Comparison of ENCODE assay signal across 9 mouse cellular contexts in the genomic region with DNA sequence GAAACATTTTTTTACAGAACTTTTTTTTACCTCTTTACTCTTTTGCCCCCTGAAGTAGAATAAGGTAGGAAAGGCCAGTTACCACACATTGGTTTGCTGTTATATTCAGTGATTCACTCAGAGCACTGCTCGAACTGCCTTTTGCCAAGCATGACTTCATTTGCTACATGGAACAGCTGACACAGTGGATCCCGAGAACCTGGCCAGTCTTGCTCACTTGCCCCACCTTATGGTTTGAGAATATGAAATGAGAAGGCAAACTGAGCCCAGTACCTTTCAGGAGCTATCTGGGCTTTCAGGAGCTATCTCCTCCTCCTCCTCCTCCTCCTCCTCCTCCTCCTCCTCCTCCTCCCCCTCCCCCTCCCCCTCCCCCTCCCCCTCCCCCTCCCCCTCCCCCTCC. TPM values are rescaled to one million over a fixed set of nuclear protein-coding genes. Genes with fewer than 3 reads are reported as not detected.
DNase-seq lines count a peak whose midpoint lies in the region; ATAC-seq and TF ChIP-seq lines count a peak whose summit lies in the region.
"Had no signal": no experiment of that assay in that cellular context is flagged by ENCODE, and none has a peak within 500 bp of the region (broad histone marks: within the 10 kb centered on the region; RNA-seq: fewer than 3 reads in every experiment).

No protein-coding gene starts in this region.

- TF ChIP-seq EP300 in heart, adult 2 months (IDR thresholded peaks at IDR 0.05; ENCODE audit: insufficient read depth, low read depth, low read length) = 0 out of 2 replicates have a peak, but pooled peaks have one; percentile 12

- no peak overlapping the region for H3K4me2 ChIP-seq in heart, embryonic 11.5 days
- no peak overlapping the region for H3K4me2 ChIP-seq in heart, embryonic 16.5 days (ENCODE audit: low read depth, low read length)
- H3K4me2 ChIP-seq: heart, embryonic 15.5 days had no signal

- H3K9ac ChIP-seq in heart, adult 2 months (ENCODE audit: low read depth, low read length) = no peak overlapping the region
- no peak overlapping the region for H3K9ac ChIP-seq in heart, embryonic 11.5 days (ENCODE audit: low read depth, low read length)
- H3K9ac ChIP-seq in heart, embryonic 16.5 days (ENCODE audit: low read length) = no peak overlapping the region
- H3K9ac ChIP-seq: heart, embryonic 15.5 days had no signal

- intact Hi-C loops in heart, adult 2 months (cut with DNase I) = loop anchor here (10.0 kb wide), 1 partner anchor 299 kb away; no protein-coding TSS in a partner anchor

- H3K4me3 ChIP-seq in heart, adult 2 months = no peak overlapping the region
- H3K4me3 ChIP-seq in heart, embryonic 11.5 days (ENCODE audit: low read depth, low read length) = no peak overlapping the region
- H3K4me3 ChIP-seq in heart, embryonic 16.5 days (ENCODE audit: low read length) = no peak overlapping the region
- H3K4me3 ChIP-seq in thymus, adult 2 months (ENCODE audit: control insufficient read depth, insufficient read depth, low read length) = no peak overlapping the region
- H3K4me3 ChIP-seq: heart, embryonic 15.5 days had no signal

- TF ChIP-seq CTCF in heart, adult 2 months (IDR thresholded peaks at IDR 0.05) = peak; percentile 56
- TF ChIP-seq CTCF in thymus, adult 2 months (IDR thresholded peaks at IDR 0.05; ENCODE audit: borderline replicate concordance, control insufficient read depth, extremely low read depth, insufficient read depth, low read length, poor library complexity) = no peak

- no peaks in the 10 kb centered on the region for H3K9me3 ChIP-seq in heart, embryonic 11.5 days (replicated peaks; ENCODE audit: control insufficient read depth, low read length)
- no peaks in the 10 kb centered on the region for H3K9me3 ChIP-seq in heart, embryonic 16.5 days (replicated peaks; ENCODE audit: control insufficient read depth, low read length)
- H3K9me3 ChIP-seq: heart, embryonic 15.5 days had no signal

- H3K27me3 ChIP-seq in heart, adult 2 months (ENCODE audit: control insufficient read depth, insufficient read depth, low read length) = no peaks in the 10 kb centered on the region
- H3K27me3 ChIP-seq in heart, embryonic 11.5 days (ENCODE audit: control insufficient read depth, insufficient read depth, low read length) = no peaks in the 10 kb centered on the region
- no peaks in the 10 kb centered on the region for H3K27me3 ChIP-seq in heart, embryonic 16.5 days (ENCODE audit: control insufficient read depth, insufficient read depth, low read length)
- no peaks in the 10 kb centered on the region for H3K27me3 ChIP-seq in thymus, adult 2 months (ENCODE audit: control insufficient read depth, insufficient read depth, low read length)
- H3K27me3 ChIP-seq: heart, embryonic 15.5 days had no signal

- no peak for TF ChIP-seq POLR2A in heart, adult 2 months (IDR thresholded peaks at IDR 0.05; ENCODE audit: insufficient read depth, low read depth, low read length)
- no peak for TF ChIP-seq POLR2A in thymus, adult 2 months (IDR thresholded peaks at IDR 0.05; ENCODE audit: control insufficient read depth, extremely low read depth, insufficient read depth, low read length, poor library complexity)

- H3K79me2 ChIP-seq in heart, adult 2 months (replicated peaks; ENCODE audit: control insufficient read depth, insufficient read depth, low read length) = no peaks in the 10 kb centered on the region; the same call in 1 of the 2 replicates

- DNase-seq in heart, adult 2 months = peak in 1 of 2 experiments; percentile 39
- peak; percentile 65 for DNase-seq in 416B (ENCODE audit: low read depth)
- DNase-seq in adrenal gland, postnatal 10 days = peak; percentile 37
- peak; percentile 73 for DNase-seq in skeletal muscle tissue, adult 2 months (ENCODE audit: low read depth, low spot score)
- no peak for DNase-seq in thymus, adult 2 months
- no peak for DNase-seq in thymus, postnatal 4 days

- no peak for ATAC-seq in heart, embryonic 11.5 days (replicated peaks; ENCODE audit: insufficient number of reproducible peaks, low FRiP score, low TSS enrichment)
- ATAC-seq in heart, embryonic 16.5 days (replicated peaks; ENCODE audit: extremely low read depth, insufficient read depth, low FRiP score) = 0 out of 2 replicates have a peak, but pooled peaks have one; percentile 45

- no peak overlapping the region for H3K27ac ChIP-seq in heart, adult 2 months
- H3K27ac ChIP-seq in heart, embryonic 11.5 days (ENCODE audit: low read depth, low read length) = no peak overlapping the region
- H3K27ac ChIP-seq in heart, embryonic 16.5 days (ENCODE audit: low read length) = no peak overlapping the region
- H3K27ac ChIP-seq in thymus, adult 2 months (ENCODE audit: control insufficient read depth, insufficient read depth, low read length) = no peak overlapping the region
- H3K27ac ChIP-seq: heart, embryonic 15.5 days had no signal

- H3K4me1 ChIP-seq in heart, adult 2 months (ENCODE audit: control insufficient read depth, insufficient read depth, low read length) = no peaks in the 10 kb centered on the region; the same call in 1 of the 2 replicates
- no peaks in the 10 kb centered on the region for H3K4me1 ChIP-seq in heart, embryonic 11.5 days (ENCODE audit: control insufficient read depth, insufficient read depth, low read length)
- H3K4me1 ChIP-seq in heart, embryonic 16.5 days (ENCODE audit: control insufficient read depth, insufficient read depth, low read length) = no peaks in the 10 kb centered on the region
- H3K4me1 ChIP-seq in thymus, adult 2 months (replicated peaks; ENCODE audit: control insufficient read depth, insufficient read depth, low read length) = no peaks in the 10 kb centered on the region
- H3K4me1 ChIP-seq: heart, embryonic 15.5 days had no signal

- H3K36me3 ChIP-seq in heart, adult 2 months (ENCODE audit: control insufficient read depth, insufficient read depth, low read length) = no peaks in the 10 kb centered on the region
- no peaks in the 10 kb centered on the region for H3K36me3 ChIP-seq in heart, embryonic 11.5 days (ENCODE audit: control insufficient read depth, insufficient read depth, low read length)
- H3K36me3 ChIP-seq in heart, embryonic 16.5 days (ENCODE audit: control insufficient read depth, insufficient read depth) = peaks cover 9% of the 10 kb centered on the region; the same call in 1 of the 2 replicates
- H3K36me3 ChIP-seq in thymus, adult 2 months (ENCODE audit: control insufficient read depth, insufficient read depth, low read length) = peaks cover 5% of the 10 kb centered on the region; the same call in 1 of the 2 replicates

- WGBS in heart, adult 2 months = 19% methylated on average over 2 of the region's 2 CpGs
- 48% methylated on average over 2 of the region's 2 CpGs for WGBS in heart, embryonic 11.5 days (ENCODE audit: insufficient replicate concordance)
- WGBS in heart, embryonic 16.5 days = 25% methylated on average over 2 of the region's 2 CpGs
- 70% methylated on average over 2 of the region's 2 CpGs for WGBS in thymus, adult 2 months

RNA-seq across cellular contexts. Expression of gene Ppp6r2, which starts 22.2 kb away (rescaled TPM):
- 10 to 100 TPM; 66.7 to 79.0 TPM for total RNA-seq in heart, adult 2 months (2021)
- 73.2 and 107 TPM in 2 replicates for polyA plus RNA-seq in heart, adult 2 months (2012; rRNA removed)
- polyA plus RNA-seq in heart, embryonic 11.5 days (2014; fragmentation: Nextera tagmentation; extraction: Ambion mirVana) = 20.5 and 23.5 TPM in 2 replicates
- total RNA-seq in adrenal gland, postnatal 10 days (2021) = 10 to 100 TPM; 41.8 to 52.0 TPM
- polyA plus RNA-seq in heart, embryonic 16.5 days (2015; fragmentation: Nextera tagmentation; extraction: Ambion mirVana) = 18.2 and 21.3 TPM in 2 replicates
- 299 and 592 TPM in 2 replicates for polyA plus RNA-seq in thymus, adult 2 months (2012; rRNA removed)

RNA-seq across cellular contexts. Expression of gene Dennd6b, which starts 37.3 kb away (rescaled TPM):
- 1 to 10 TPM; 8.4 to 9.1 TPM for total RNA-seq in heart, adult 2 months (2021)
- 24.0 and 27.7 TPM in 2 replicates for polyA plus RNA-seq in heart, adult 2 months (2012; rRNA removed)
- polyA plus RNA-seq in heart, embryonic 11.5 days (2014; fragmentation: Nextera tagmentation; extraction: Ambion mirVana) = 18.0 and 18.5 TPM in 2 replicates
- 1 to 10 TPM; 4.7 to 7.4 TPM for total RNA-seq in adrenal gland, postnatal 10 days (2021)
- polyA plus RNA-seq in heart, embryonic 16.5 days (2015; fragmentation: Nextera tagmentation; extraction: Ambion mirVana) = 18.9 and 19.0 TPM in 2 replicates
- 42.3 and 50.1 TPM in 2 replicates for polyA plus RNA-seq in thymus, adult 2 months (2012; rRNA removed)

RNA-seq across cellular contexts. Expression of gene Plxnb2, which starts 53.0 kb away (rescaled TPM):
- total RNA-seq in heart, adult 2 months (2021) = 10 to 100 TPM; 75.7 to 93.5 TPM
- polyA plus RNA-seq in heart, adult 2 months (2012; rRNA removed) = 92.3 and 121 TPM in 2 replicates
- 84.6 and 95.1 TPM in 2 replicates for polyA plus RNA-seq in heart, embryonic 11.5 days (2014; fragmentation: Nextera tagmentation; extraction: Ambion mirVana)
- 100 to 1,000 TPM in 1 of 2 experiments, 10 to 100 TPM in 1; 96.8 to 105 TPM for total RNA-seq in adrenal gland, postnatal 10 days (2021)
- 91.8 and 104 TPM in 2 replicates for polyA plus RNA-seq in heart, embryonic 16.5 days (2015; fragmentation: Nextera tagmentation; extraction: Ambion mirVana)
- polyA plus RNA-seq in thymus, adult 2 months (2012; rRNA removed) = 42.8 and 54.6 TPM in 2 replicates

Comparison
In these comparisons a context has a peak if more than half of its experiments do, and no peak if none do; other contexts are left out.
1. DNase-seq: peak in 416B (single experiment), adrenal gland, postnatal 10 days (single experiment) and skeletal muscle tissue, adult 2 months (single experiment); none in thymus, adult 2 months (single experiment) and thymus, postnatal 4 days (single experiment).